Mouse (Mus musculus): ENCODE results near the gene Tmem206.

DNA sequence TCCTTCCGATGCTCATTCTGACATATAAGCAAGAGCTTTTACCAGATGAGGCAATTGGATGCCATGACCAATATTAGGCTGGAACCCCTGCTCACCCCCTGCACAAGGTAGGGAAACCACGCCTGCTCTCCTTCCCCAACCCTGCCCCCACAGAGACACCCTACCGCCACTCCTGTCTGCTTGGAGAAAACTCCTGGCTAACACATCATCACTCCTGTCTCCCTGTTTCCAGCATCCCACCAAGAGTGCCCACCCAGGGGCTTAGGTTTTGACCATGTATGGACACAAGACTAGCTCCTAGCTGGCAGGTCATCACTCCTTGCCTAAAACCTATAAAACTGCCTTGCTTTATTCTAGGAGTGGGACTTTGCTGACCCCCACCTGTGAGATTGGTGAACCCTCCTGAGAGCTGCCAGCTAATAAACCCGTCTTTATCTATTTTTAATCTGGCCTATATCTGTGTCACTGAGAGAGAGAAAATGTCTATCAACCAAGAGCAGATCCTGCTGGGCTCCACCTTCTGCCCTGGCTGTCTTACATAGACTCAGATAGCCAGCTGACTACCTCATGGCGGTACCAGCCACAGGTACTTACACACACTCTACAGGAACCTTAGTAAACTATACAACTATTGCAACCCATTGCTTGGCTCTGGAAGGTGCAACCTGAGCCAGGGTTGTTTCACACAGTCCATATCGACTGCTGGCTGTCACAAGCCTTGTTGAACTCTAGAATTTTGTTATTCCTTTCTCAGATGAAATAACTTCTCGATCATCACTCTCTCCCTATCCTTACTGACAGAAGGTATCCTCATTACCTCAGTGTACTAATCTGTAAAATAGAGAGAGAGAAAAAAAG, 750 bp upstream of the Tmem206 start:
- no peak for TF ChIP-seq POLR2A (IDR thresholded peaks at IDR 0.05; ENCODE audit: insufficient read depth, low read depth, low read length)
- TF ChIP-seq CTCF (IDR thresholded peaks at IDR 0.05; ENCODE audit: insufficient read depth, low read depth, low read length) = no peak

Data from olfactory bulb, adult 2 months (tissue).